Mouse (Mus musculus) midbrain, embryonic 15.5 days (tissue): ENCODE data around the gene Gpr101. TPM values are rescaled to one million over a fixed set of nuclear protein-coding genes. Genes with fewer than 3 reads are reported as not detected.

Experiments
- ATAC-seq: fragments of 200-750 bp; cut with Nextera tagmentation; replicated peaks from 2 replicates; pipeline ENCODE4 v1.8.0; 2017; ENCODE audit warnings: moderate TSS enrichment
- H3K27ac ChIP-seq: fragments of 300-500 bp; sonication (generic); 2 replicates; pipeline ENCODE4 v1.5.1; 2015; ENCODE audit warnings: mild to moderate bottlenecking, inconsistent platforms
- H3K27me3 ChIP-seq: fragments of 300-500 bp; sonication (generic); replicated peaks from 2 replicates; pipeline ENCODE4 v1.6.1; 2015; ENCODE audit warnings: inconsistent platforms
- H3K36me3 ChIP-seq: fragments of 300-500 bp; sonication (generic); replicated peaks from 2 replicates; pipeline ENCODE4 v1.6.1; 2015; ENCODE audit warnings: inconsistent platforms
- H3K4me1 ChIP-seq: fragments of 300-500 bp; sonication (generic); 2 replicates; pipeline ENCODE4 v1.6.1; 2015; ENCODE audit warnings: inconsistent platforms
- H3K4me2 ChIP-seq: fragments of 300-500 bp; sonication (generic); 2 replicates; pipeline ENCODE4 v1.6.1; 2015; ENCODE audit warnings: inconsistent platforms, mild to moderate bottlenecking, moderate library complexity
- H3K4me3 ChIP-seq: fragments of 300-500 bp; sonication (generic); 2 replicates; pipeline ENCODE4 v1.5.1; 2015; ENCODE audit warnings: mild to moderate bottlenecking, inconsistent platforms
- H3K9ac ChIP-seq: fragments of 300-500 bp; sonication (generic); 2 replicates; pipeline ENCODE4 v1.6.1; 2015; ENCODE audit warnings: mild to moderate bottlenecking, inconsistent platforms
- H3K9me3 ChIP-seq: fragments of 300-500 bp; sonication (generic); 2 replicates; pipeline ENCODE4 v1.6.1; 2016; ENCODE audit warnings: inconsistent platforms
- WGBS: fragments of 180-500 bp; shearing (Covaris S2); methylation state at CpG from one replicate; pipeline ENCODE4 v1.1.7; 2015; ENCODE audit warnings: mixed read lengths; 5-methylcytosine and 5-hydroxymethylcytosine counted together
- polyA plus RNA-seq: library from polyadenylated mRNA; unstranded; fragments of >200 nt; fragmentation: Nextera tagmentation; extraction: Ambion mirVana; gene quantifications from 2 replicates; pipeline ENCODE4 v1.2.1, GENCODE M21; 2015

The Gpr101 gene
- polyA plus RNA-seq, result 0.25 and 0.41 TPM in 2 replicates

DNA sequence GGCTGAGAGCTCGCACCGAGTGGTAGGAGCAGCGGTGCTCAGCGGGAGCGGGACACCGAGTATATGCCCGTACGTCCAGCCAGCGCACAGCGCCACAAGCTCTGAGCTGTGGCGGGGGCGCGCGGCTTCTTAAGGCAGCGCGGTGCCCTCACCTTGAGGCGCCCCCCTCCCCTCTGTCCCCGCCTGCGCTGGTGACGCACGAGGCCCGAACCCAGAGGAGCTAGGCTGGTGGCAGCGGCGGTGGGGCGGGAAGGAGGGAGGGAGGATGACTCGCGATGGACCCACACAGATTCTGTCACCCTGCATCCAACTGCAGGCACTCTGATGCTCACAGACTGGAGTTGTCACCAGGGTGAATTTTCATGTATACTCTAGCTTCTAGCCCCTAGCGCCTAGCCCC, at the start of gene Gpr101:
Gene Gpr101 (minus strand): TSS at position 124 of the 400 bp plus-strand sequence.
- WGBS, result 25% methylated on average over 15 of the region's 28 CpGs
- H3K4me2 ChIP-seq, result peak within 1 kb of the TSS; percentile 79
- H3K9ac ChIP-seq, result peak within 1 kb of the TSS; percentile 29
- H3K27ac ChIP-seq, result no peak within 1 kb of the TSS
- H3K4me1 ChIP-seq, result no peaks in the 10 kb centered on the region
- no peaks in the 10 kb centered on the region; the same call in none of the 2 replicates for H3K27me3 ChIP-seq
- peak; percentile 86 for ATAC-seq
- H3K9me3 ChIP-seq, result no peaks in the 10 kb centered on the region
- peak within 1 kb of the TSS; percentile 45 for H3K4me3 ChIP-seq
- H3K36me3 ChIP-seq, result no peaks in the 10 kb centered on the region

DNA sequence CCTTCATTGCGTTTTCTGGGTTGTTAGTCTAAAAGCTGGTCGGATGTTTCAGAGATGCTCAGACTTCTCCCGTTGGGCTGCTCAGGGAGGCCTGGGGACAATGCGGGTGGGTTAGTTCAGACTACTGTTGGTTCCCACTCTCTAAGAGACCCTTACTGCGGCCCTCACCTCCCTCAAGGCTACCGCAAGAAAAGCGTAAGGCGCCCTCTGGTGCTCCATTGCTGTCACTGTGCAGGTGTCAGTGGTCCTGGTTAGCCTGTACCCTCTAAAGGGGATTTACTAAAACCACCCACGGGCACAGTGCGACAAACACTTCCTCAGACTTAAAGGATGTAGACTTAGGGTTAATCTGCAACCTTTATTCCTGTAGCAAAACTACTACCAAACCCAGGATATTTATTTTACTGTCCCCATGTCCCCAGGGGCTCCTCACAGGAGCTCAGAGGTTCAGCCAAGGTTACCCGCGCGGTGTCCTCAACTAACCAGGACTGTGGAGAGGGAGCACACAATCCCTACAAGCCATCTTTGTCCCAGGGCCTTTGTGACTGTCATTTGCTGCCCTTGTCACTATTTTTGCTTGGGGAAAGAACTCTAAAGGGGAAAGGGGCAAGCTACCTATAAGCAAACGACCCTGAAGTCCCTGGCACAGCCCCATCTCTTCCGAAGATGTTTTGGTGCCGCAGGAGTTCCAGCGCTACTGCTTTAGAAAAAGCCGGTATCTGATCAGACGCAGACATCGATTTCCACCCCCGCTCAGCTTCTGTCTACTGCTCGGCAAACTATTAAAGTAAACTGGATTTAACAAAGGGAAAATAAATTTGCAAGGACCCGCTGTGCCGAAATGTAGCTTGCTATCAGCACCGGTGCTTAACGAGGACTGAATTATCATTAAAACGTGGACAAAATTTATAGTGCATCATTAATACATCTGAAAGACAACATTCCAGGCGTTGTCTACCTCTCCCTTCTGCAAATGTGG, 17.8 kb upstream of the Gpr101 start:
- Histone ChIP-seq H3K4me2 (peak overlapping the region; percentile 42), H3K9me3 (no peaks in the 10 kb centered on the region), H3K4me3 (peak overlapping the region; percentile 22), H3K27ac (no peak overlapping the region), H3K27me3 (no peaks in the 10 kb centered on the region), H3K4me1 (no peaks in the 10 kb centered on the region), H3K36me3 (no peaks in the 10 kb centered on the region), H3K9ac (no peak overlapping the region)
- peak; percentile 79 for ATAC-seq
- WGBS, result 38% methylated on average over 28 of the region's 28 CpGs

DNA sequence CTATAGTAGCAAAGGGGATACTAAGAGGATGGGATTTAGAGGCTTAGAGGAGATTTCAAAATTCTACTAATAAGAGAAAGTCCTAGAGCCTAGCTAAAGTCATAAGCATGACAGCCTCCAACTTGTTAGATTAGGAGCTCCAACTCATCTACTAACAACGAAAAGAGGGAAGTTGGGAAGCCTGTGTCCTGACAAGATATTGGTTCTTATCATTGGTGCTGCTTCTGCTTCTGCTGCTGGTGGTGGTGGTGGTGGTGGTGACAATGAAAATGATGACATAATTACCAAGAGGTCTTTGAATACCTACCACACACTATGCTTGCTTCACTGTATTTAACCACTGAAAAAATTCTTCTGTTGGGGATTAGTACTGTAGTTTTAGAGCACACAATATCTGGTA, 2.7 kb upstream of the Gpr101 start:
- Histone ChIP-seq H3K4me2 (no peak overlapping the region), H3K27ac (no peak overlapping the region), H3K27me3 (no peaks in the 10 kb centered on the region; the same call in none of the 2 replicates), H3K36me3 (no peaks in the 10 kb centered on the region), H3K9me3 (no peaks in the 10 kb centered on the region), H3K4me3 (no peak overlapping the region), H3K9ac (no peak overlapping the region), H3K4me1 (no peaks in the 10 kb centered on the region)
- WGBS, result 79% methylated on average over 1 of the region's 1 CpGs
- ATAC-seq, result no peak

Other genes starting within 250 kb of the Gpr101 start
- 5.6 and 6.5 TPM in 2 replicates for gene Arhgef6, start 165.0 kb downstream of the Gpr101 start, polyA plus RNA-seq
- 172 and 183 TPM in 2 replicates for gene Rbmx, start 110.7 kb downstream of the Gpr101 start, polyA plus RNA-seq
- gene Gm364, start 94.6 kb downstream of the Gpr101 start, polyA plus RNA-seq, result not detected in 2 replicates